Mouse (Mus musculus) heart, embryonic 10.5 days (tissue): Measurements from ENCODE around the gene Smarcc1. TPM values are rescaled to one million over a fixed set of nuclear protein-coding genes. Genes with fewer than 3 reads are reported as not detected.
"Not testable (repeated sequence)": the region's sequence is repeated elsewhere in the genome, so short reads cannot be mapped to it uniquely, and the experiment has no call there.

Experiments used
- DNase-seq: peaks from one replicate; pipeline ENCODE4 v3.0.0-alpha.2; 2017; ENCODE audit warnings: low spot score
- H3K27ac ChIP-seq: fragments of 300-500 bp; sonication (generic); 2 replicates; pipeline ENCODE4 v1.5.1; 2016; ENCODE audit warnings: mild to moderate bottlenecking
- H3K27me3 ChIP-seq: fragments of 300-500 bp; sonication (generic); 2 replicates; pipeline ENCODE4 v1.6.1; 2016; ENCODE audit warnings: mild to moderate bottlenecking; ENCODE audit not compliant: poor library complexity, insufficient read depth, severe bottlenecking
- H3K36me3 ChIP-seq: fragments of 300-500 bp; sonication (generic); 2 replicates; pipeline ENCODE4 v1.6.1; 2016; ENCODE audit warnings: mild to moderate bottlenecking, moderate library complexity
- H3K4me1 ChIP-seq: fragments of 300-500 bp; sonication (generic); 2 replicates; pipeline ENCODE4 v1.6.1; 2016; ENCODE audit warnings: mild to moderate bottlenecking
- H3K4me3 ChIP-seq: fragments of 300-500 bp; sonication (generic); 2 replicates; pipeline ENCODE4 v1.5.1; 2016; ENCODE audit warnings: mild to moderate bottlenecking, moderate library complexity
- H3K9me3 ChIP-seq: fragments of 300-500 bp; sonication (generic); 2 replicates; pipeline ENCODE4 v1.6.1; 2016; ENCODE audit warnings: mild to moderate bottlenecking, moderate library complexity
- WGBS: fragments of 180-500 bp; shearing (Covaris S2); methylation state at CpG from one replicate; pipeline ENCODE4 v1.1.7; 2016; 5-methylcytosine and 5-hydroxymethylcytosine counted together
- polyA plus RNA-seq: library from polyadenylated mRNA; unstranded; fragments of >200 nt; fragmentation: Nextera tagmentation; extraction: Ambion mirVana; gene quantifications from 2 replicates; pipeline ENCODE4 v1.2.1, GENCODE M21; 2016

Gene Smarcc1
- polyA plus RNA-seq, 1 experiment from 2014 or later, result 119 TPM

- no peak overlapping the region for H3K27ac ChIP-seq
- no peak overlapping the region for H3K4me3 ChIP-seq
- peaks cover 77% of the 10 kb centered on the region for H3K36me3 ChIP-seq
- 73% methylated on average over 4 of the region's 4 CpGs for WGBS
- no peaks in the 10 kb centered on the region for H3K27me3 ChIP-seq
- H3K9me3 ChIP-seq, result no peaks in the 10 kb centered on the region
- H3K4me1 ChIP-seq, result peaks cover 2% of the 10 kb centered on the region; the same call in 1 of the 2 replicates
- no peak for DNase-seq
These were observed 21.6 kb downstream of the Smarcc1 start for GRCm38 (mm10) chr9:110139119-110139518.

- Histone ChIP-seq H3K9me3 (no peaks in the 10 kb centered on the region), H3K4me3 (no peak overlapping the region), H3K27me3 (no peaks in the 10 kb centered on the region), H3K36me3 (peaks cover 77% of the 10 kb centered on the region), H3K4me1 (no peaks in the 10 kb centered on the region), H3K27ac (no peak overlapping the region)
- DNase-seq, result no peak
- 89% methylated on average over 1 of the region's 1 CpGs for WGBS
These were observed 24.6 kb downstream of the Smarcc1 start for GRCm38 (mm10) chr9:110142097-110142496.

GRCm38 (mm10) chr9:110148598-110148997 lies 31.1 kb downstream of the Smarcc1 start:
- DNase-seq, result no peak
- WGBS, result 61% methylated on average over 2 of the region's 2 CpGs
- Histone ChIP-seq H3K9me3 (no peaks in the 10 kb centered on the region), H3K27ac (no peak overlapping the region), H3K4me3 (no peak overlapping the region), H3K27me3 (no peaks in the 10 kb centered on the region), H3K36me3 (peaks cover 90% of the 10 kb centered on the region), H3K4me1 (no peaks in the 10 kb centered on the region)

GRCm38 (mm10) chr9:110159036-110159435 lies 41.5 kb downstream of the Smarcc1 start:
- no peaks in the 10 kb centered on the region for H3K27me3 ChIP-seq
- H3K36me3 ChIP-seq, result peaks cover 76% of the 10 kb centered on the region
- H3K9me3 ChIP-seq, result no peaks in the 10 kb centered on the region
- DNase-seq, result no peak
- 89% methylated on average over 1 of the region's 1 CpGs for WGBS
- H3K4me1 ChIP-seq, result no peaks in the 10 kb centered on the region
- H3K4me3 ChIP-seq, result no peak overlapping the region
- no peak overlapping the region for H3K27ac ChIP-seq

DNA sequence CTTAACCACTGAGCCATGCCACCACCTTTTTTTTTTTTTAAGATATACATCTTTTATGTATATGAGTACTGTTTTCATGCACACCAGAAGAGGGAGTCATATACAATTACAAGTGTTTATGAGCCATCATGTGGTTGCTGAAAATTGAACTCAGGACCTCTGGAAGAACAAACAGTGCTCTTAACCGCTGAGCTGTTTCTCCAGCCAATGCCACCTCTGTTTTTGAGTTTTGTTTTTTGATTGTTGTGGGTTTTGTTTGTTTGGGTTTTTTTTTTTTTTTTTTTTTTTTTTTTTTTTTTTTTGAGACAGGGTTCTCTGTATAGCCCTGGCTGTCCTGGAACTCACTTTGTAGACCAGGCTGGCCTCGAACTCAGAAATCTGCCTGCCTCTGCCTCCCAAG lies 43.0 kb downstream of the Smarcc1 start:
- not testable (repeated sequence) for H3K27ac ChIP-seq, H3K4me1 ChIP-seq, H3K27me3 ChIP-seq, H3K4me3 ChIP-seq, H3K9me3 ChIP-seq, DNase-seq
- peaks cover 74% of the 10 kb centered on the region for H3K36me3 ChIP-seq
- WGBS, result 94% methylated on average over 2 of the region's 2 CpGs

GRCm38 (mm10) chr9:110162441-110162840 lies 44.9 kb downstream of the Smarcc1 start:
- H3K4me1 ChIP-seq, result no peaks in the 10 kb centered on the region
- DNase-seq, result no peak
- H3K9me3 ChIP-seq, result no peaks in the 10 kb centered on the region
- H3K4me3 ChIP-seq, result no peak overlapping the region
- H3K36me3 ChIP-seq, result peaks cover 73% of the 10 kb centered on the region
- no peaks in the 10 kb centered on the region for H3K27me3 ChIP-seq
- no peak overlapping the region for H3K27ac ChIP-seq
- 88% methylated on average over 5 of the region's 5 CpGs for WGBS

- H3K4me1 ChIP-seq, result no peaks in the 10 kb centered on the region
- H3K4me3 ChIP-seq, result no peak overlapping the region
- DNase-seq, result no peak
- H3K27ac ChIP-seq, result no peak overlapping the region
- H3K9me3 ChIP-seq, result no peaks in the 10 kb centered on the region
- WGBS, result 94% methylated on average over 2 of the region's 2 CpGs
- H3K36me3 ChIP-seq, result peaks cover 73% of the 10 kb centered on the region
- no peaks in the 10 kb centered on the region for H3K27me3 ChIP-seq
These were observed 45.6 kb downstream of the Smarcc1 start for GRCm38 (mm10) chr9:110163071-110163470.

DNA sequence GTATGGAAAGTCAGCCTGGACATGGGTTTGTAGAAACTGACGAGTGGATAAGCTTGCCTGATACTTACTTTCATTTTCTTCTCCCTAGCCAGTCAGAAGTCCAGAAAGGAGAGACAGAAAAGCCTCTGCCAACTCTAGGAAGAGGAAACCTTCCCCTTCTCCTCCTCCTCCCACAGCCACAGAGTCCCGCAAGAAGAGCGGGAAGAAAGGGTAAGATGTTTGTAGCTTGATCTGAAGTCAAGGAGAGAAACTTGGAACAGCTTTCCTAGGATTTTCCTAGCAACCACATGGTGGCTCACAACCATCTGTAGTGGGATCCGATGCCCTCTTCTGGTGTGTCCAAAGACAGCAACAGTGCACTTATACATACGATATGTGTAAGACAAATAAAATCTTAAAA lies 53.4 kb downstream of the Smarcc1 start:
- 89% methylated on average over 5 of the region's 5 CpGs for WGBS
- Histone ChIP-seq H3K4me3 (no peak overlapping the region), H3K27ac (no peak overlapping the region), H3K36me3 (peaks cover 88% of the 10 kb centered on the region), H3K9me3 (no peaks in the 10 kb centered on the region), H3K4me1 (no peaks in the 10 kb centered on the region), H3K27me3 (no peaks in the 10 kb centered on the region)
- DNase-seq, result no peak

- Histone ChIP-seq H3K4me1 (no peaks in the 10 kb centered on the region; the same call in 1 of the 2 replicates), H3K27me3 (no peaks in the 10 kb centered on the region), H3K27ac (no peak overlapping the region), H3K36me3 (peaks cover 92% of the 10 kb centered on the region), H3K9me3 (no peaks in the 10 kb centered on the region), H3K4me3 (no peak overlapping the region)
- DNase-seq, result no peak
- WGBS, result 77% methylated on average over 2 of the region's 2 CpGs
These were observed 82.4 kb downstream of the Smarcc1 start for GRCm38 (mm10) chr9:110199870-110200269.

DNA sequence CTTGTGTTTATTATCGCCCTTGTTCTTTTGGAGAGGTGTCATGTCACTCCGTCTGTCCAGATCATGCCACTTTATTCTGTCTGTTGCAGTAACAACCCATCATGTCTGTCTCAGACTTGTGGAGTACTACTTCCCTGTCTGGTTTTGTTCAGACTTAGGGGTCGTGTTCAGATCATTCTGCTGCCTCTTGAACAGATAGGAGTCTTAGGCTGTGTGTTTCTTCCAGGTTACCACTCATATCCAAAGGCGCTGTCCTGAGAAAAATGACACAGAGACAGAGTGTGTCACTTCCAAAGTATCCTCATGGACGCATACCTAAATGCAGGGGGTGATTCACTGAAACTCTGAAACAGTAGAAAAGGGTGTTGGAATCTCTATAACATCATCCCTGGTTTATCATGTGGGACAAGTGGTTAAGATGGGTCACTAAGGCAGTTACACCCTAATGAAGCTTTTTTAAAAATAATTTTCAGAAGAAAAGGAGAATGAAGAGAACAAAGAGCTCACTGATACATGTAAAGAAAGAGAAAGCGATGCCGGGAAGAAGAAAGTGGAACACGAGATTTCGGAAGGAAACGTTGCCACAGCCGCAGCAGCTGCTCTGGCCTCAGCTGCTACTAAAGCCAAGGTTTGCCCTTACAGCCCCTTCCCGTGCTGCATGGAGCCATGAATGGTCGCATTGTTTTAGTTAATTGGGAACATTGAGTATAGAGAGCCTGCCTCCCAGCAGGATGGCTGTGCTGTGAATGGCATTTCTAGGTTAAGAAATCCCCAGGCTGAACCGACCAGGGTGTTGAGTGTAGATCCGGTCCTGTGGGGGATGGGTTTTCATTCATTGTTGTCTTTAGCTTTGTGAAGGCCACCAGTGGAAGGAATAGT lies 88.3 kb downstream of the Smarcc1 start:
- DNase-seq, result no peak
- no peaks in the 10 kb centered on the region for H3K9me3 ChIP-seq
- H3K4me1 ChIP-seq, result peaks cover 13% of the 10 kb centered on the region
- no peaks in the 10 kb centered on the region for H3K27me3 ChIP-seq
- H3K27ac ChIP-seq, result no peak overlapping the region
- no peak overlapping the region for H3K4me3 ChIP-seq
- H3K36me3 ChIP-seq, result peaks cover 91% of the 10 kb centered on the region
- 59% methylated on average over 15 of the region's 15 CpGs for WGBS

- no peaks in the 10 kb centered on the region for H3K9me3 ChIP-seq
- 94% methylated on average over 2 of the region's 2 CpGs for WGBS
- no peaks in the 10 kb centered on the region for H3K27me3 ChIP-seq
- H3K4me1 ChIP-seq, result peaks cover 13% of the 10 kb centered on the region
- H3K27ac ChIP-seq, result no peak overlapping the region
- H3K36me3 ChIP-seq, result peaks cover 91% of the 10 kb centered on the region
- DNase-seq, result no peak
- H3K4me3 ChIP-seq, result no peak overlapping the region
These were observed 88.9 kb downstream of the Smarcc1 start for GRCm38 (mm10) chr9:110206437-110206836.

DNA sequence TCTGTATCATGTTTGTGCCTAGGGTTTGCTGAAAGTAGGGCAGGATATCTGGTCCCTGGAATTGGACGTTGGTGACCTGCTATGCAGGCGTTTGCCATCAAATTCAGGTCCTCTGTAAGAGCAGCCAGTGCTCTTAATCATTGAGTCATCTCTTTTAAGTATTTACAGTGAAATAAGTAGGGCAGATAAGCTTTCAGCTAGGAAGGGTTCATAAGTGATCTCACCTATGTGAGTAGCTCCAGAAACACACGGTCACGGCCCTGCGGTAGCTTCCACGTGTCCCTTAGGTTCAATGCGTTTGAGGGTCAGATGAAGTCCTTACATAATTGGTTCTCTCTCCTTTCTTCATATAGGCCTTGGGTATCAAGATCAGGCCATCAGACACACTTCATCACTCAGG lies 90.8 kb downstream of the Smarcc1 start:
- Histone ChIP-seq H3K27ac (no peak overlapping the region), H3K27me3 (no peaks in the 10 kb centered on the region), H3K4me3 (no peak overlapping the region), H3K4me1 (peaks cover 13% of the 10 kb centered on the region), H3K36me3 (peaks cover 88% of the 10 kb centered on the region), H3K9me3 (no peaks in the 10 kb centered on the region)
- no peak for DNase-seq
- 71% methylated on average over 7 of the region's 7 CpGs for WGBS

- 87% methylated on average over 3 of the region's 3 CpGs for WGBS
These were observed 91.5 kb downstream of the Smarcc1 start for GRCm38 (mm10) chr9:110208967-110209366.

More at GRCm38 (mm10) chr9:110208967-110209366, 91.5 kb downstream of the Smarcc1 start:
- Histone ChIP-seq H3K27me3 (no peaks in the 10 kb centered on the region), H3K9me3 (no peaks in the 10 kb centered on the region), H3K4me1 (peaks cover 13% of the 10 kb centered on the region), H3K36me3 (peaks cover 88% of the 10 kb centered on the region), H3K4me3 (no peak overlapping the region), H3K27ac (no peak overlapping the region)
- DNase-seq, result no peak
